Mouse (Mus musculus) spleen, adult 18-20 months (tissue): ENCODE measurements around the gene Umad1.
A peak's percentile ranks its signal among the peaks of the same experiment; 100 is the strongest.

ENCODE experiments used
- DNase-seq, 2 experiments: peaks; one replicate each; pipeline ENCODE4 v3.0.0; 2022; ENCODE audit warnings: mixed read lengths in 2 of 2

Gene Umad1

DNA sequence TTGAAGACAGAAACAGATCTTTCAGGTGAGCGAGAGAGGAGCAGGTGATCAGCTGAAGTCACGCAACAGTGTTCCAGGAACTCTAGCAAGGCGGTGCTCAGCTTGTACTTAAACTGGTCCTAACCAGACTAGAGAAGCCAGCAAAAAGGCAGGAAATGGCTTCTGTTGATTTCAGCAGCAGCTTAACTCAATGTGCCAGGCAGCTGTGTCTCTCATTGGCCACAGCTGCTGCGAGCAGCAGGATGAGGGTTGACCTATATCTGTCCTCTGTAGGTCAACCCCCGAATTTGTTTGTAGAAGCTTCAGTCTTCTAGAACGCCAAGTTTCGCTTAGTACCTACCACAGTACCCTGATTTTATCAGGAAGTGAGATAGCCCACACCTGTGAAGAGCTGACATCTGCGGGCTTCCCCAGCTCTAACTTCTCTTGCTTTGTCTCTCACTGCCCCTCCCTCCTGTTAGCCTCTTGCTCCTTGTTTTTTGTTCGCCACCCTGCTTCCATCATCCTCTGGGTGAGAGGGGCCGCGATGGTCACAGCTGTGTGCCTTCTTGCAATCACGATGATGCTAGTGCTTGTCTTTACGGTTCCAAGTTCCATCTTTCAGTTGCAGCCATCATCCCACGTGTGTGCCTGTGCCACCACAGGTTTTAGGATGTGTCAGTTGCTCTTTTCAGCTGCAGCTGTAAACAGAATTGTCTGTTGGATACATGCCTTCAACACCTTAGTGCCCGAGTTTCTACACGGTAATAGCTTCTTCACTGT lies 226.5 kb downstream of the Umad1 start:
- peak; percentile 50 to 60 for DNase-seq

DNA sequence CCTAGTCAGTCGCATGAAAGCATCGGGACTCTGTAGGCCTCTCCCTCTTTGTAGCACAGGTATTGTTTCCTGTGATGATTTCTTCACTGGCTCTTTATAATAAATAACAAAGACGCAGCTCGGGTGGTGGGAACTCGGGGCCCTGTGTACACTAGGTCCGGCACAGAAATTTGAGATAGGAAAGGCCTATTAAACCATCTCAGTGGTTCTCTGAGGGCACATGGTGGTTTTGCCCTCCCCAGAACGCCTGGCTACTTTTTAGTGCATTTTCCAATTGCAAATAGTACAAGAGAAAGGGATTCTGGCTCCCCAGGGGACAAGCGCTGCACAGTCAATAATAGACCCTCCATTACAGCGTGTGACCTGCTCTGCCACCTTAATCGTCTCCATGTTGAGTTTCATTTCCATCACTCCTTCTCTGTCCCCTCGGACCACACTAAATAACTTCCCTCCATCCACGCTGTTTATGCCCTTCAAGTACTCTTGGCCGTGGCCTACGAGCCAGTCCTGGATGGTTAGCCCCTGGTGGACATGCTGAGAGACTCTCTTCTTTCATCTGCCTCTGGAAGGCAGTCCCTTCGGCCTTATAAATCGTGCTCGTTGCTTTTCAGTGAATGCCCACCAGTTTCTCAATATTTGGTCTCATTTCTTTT lies 227.4 kb downstream of the Umad1 start:
- DNase-seq: no peak

DNA sequence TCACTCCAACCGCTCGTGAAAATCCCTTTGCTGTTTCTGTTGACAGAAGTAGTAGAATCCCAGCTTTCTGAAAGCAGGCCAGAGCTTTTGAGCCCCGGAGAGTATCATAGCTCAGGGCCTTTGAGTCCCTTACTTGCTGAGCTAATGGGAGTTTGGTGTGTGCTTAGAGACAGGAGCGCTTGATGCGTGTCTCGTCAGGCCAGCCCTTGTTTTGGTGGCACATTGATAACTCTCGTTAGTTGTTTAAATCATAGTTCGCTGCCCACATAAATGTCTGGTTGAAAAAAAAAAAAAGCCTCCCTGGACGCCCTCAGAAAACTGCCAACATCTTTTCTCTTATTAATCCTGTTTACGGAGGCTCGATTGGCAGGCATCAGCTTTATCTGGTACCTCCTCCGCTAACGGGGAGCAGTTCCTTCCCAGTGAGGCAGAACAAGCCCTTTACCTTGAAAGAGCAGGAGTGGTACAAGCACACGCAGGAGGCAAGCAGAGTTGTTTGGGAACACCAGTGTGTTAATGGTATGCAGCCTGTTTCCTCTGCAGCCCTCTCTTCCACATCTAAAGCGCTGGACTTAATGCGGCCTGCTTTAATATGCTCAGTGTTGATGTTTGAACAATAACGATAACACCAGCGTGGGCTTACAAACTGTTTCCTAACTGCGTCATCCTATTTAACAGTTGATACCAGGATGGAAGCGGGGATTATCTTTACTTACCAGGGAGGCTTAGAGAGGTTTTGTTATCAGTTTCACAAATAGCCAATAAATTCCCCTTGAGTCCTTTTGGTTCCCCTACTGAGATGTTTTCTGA lies 228.2 kb downstream of the Umad1 start:
- no peak for DNase-seq

DNA sequence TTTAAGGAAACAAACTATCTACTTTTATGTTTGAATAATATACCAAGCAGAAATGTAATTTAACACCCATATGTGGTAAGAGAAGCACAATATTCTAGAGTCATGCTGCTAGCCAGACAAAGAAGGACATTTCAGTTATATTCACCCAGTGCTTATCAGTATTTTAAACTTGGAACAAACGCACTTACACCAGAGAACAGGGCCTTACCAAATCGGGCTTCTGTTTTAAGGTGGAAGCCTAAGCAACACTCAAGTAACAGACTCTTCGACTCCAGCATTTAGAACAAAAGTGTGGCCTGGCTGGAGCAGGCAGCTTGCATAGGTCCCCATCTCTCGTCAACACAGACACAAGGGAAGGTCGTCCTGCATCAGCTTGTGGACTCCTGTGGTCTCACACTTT lies 229.2 kb downstream of the Umad1 start:
- DNase-seq: no peak

DNA sequence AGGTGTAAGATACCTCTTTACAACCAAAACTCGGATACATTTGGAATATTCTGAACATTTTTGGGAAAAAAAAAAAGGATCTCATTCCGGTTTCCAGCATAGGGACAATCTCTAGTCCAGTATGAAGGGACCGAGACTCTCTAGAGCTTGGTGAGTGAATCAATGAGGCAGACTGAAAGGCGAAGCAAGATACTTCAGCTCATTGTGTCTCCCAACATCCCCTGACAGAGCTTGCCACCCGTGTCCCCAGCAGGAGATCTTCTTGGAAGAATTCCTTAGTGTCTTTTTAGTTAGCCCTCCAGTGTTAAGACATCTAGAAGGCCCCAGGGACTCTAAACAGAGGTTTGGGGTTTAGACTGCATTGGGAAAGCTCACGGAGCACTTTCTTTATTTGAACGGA lies 230.2 kb downstream of the Umad1 start:
- no peak for DNase-seq

DNA sequence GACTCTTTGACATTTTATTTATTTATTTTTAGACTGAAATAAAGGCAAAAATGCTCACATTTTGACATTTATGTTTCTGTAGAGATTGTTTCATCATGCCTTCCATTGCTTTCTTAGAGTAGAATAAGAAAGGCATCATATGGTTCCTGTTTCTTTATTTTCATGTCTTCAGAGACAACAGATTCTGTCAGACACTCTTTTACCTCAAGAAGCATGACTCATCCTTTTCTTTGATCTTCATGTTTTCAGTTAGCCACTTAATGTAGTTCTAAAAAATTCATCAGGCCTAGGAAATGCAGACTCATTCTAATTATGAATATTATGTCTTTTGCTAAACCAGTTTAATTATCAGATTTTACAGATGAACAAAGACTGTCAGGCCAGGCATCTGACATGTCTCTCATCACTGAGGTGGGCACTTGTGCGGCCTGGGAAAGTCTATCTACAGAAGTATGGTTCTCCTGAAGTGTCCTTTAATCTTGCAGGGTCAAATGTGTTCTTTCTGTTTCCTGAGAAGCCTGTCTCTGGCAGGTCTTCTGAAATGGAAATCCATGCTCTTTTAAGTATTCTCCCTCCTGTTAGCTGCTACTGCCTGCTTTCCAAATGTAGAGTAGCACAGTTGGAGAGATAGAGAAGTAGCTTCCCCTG lies 231.0 kb downstream of the Umad1 start:
- no peak for DNase-seq

DNA sequence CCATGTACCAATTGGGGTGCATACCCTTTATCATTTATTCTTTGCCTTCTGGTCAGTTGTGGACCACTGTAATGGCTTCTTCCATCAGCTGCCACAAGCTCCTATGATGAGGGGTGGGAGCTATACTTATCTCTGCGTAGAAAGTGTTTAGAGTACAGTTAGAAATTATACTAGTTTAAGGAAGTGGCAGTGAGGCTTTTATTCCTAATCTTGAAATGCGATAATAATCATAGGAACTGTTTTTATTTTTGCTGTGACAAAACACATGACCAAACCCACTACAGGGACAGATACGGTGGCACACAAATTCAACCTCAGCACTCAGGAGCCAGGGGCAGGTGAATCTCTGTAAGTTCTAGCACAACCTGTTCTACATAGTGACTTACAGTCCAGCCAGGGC lies 233.2 kb downstream of the Umad1 start:
- DNase-seq: no peak

DNA sequence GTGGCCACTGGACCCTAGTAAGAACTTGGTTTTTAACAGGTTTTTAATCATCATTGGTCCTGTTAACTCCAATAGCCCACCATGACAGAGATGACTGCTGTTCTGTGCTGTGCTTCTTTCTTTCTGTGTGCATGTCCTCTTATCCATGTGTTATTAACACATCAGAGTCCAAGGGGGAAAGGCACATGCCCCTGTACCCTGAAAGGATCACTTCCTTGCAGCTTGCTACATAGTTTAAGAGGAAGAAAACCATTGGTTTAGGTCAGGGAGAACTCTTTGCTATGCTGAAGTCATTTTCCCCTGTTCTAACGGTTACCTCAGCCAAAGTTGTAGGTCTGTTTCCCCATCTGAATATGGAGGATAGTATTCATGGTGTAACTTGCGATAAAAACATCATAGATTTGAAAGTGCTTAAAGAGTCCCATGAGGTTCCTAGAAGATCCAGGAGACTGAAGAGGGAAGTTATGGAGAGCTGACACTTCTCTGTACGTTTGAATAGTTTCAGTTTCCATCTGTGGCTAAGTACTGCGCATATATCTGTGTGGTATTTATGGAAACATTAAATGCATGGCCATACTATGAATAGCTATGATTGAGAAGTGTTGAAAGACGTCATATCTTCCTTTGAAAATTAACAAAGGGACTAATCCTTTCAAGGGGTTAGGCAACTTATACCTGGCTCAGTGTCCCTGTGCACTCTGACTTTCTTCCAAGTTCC lies 236.2 kb downstream of the Umad1 start:
- no peak for DNase-seq

DNA sequence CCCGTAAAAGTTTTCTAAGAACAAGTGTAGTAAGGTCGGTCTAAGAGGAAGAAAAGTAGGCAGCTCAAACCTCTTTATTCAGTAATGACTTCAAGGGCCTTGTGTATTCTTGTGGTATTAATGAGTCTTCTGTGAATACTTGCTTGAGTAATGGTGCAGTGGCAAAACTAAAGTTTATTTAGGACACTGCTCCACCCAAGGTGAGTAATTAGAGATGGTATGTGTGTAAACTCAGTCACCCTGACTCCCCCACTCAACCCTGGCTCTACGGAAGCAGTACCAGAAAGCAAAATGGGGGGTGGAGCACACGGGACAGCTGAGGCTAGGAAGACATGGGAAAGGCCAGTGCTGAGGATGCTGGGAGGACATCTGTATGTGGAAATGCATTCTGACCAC lies 236.7 kb downstream of the Umad1 start:
- no peak for DNase-seq

DNA sequence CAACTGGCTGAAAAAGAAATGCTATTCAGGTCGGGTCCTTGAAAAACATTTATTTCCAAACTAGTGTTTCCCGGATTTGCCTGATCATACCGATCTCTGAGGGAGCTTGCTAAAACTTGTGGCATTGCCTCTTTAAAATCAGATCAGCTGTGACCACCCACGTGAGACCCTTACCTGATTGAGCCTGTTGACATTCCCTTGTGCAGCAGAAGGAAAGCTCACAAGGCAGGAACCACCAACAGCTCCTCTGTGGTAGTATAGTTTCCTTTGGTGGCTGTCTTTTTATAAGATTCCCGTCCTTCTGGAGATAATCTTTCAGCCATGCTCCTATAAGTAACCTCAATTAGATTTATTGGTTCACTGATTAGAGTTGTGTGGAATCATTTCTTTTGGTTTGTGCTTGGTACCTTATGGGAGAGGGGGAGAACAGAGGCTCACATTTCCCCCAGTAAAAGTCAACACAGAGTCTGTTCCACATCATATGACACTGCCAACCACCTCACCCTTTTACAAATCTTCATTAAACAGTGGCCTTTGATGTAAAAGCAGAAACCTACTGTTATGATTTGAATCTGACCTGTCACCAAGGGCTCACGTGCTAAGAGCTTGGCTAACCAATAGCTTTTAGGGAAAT lies 238.3 kb downstream of the Umad1 start:
- DNase-seq: no peak

DNA sequence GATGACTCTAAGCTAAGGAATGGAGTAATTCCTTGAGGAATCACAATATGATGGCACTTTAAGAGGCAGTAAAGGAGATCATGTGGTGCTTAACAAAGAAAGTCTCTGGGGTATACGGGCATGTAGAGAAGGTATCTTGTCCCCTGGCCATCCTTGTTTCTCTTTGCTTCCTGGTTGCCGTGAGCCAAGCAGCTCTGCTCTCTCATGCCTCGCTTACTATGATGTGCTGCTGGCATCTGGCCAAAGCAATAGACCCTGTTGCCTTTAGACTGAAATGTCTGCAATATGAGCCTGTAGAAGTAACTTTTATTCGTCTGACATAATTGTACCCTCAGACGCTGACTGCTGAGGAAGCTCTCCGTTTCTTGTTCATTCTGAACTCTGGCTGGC lies 238.8 kb downstream of the Umad1 start:
- DNase-seq: no peak

DNA sequence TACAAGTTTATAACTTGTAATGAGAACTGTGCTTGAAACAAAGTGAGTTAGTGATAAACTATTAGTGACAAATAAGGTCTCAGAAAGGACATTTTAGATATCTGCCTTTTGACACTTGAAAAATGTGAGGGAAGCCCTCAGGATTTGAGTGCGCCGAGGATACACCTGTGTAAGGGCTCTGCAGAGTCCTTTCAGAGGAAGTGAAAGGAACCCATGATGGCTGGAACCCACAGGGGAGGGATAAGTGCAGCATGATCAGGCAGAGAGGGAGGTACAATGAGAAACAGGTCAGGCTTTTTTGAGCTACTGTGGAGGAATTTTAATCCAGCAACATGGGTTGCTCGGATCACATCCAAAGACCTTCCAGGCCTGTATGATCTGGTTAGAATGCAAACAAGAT lies 239.9 kb downstream of the Umad1 start:
- no peak for DNase-seq

DNA sequence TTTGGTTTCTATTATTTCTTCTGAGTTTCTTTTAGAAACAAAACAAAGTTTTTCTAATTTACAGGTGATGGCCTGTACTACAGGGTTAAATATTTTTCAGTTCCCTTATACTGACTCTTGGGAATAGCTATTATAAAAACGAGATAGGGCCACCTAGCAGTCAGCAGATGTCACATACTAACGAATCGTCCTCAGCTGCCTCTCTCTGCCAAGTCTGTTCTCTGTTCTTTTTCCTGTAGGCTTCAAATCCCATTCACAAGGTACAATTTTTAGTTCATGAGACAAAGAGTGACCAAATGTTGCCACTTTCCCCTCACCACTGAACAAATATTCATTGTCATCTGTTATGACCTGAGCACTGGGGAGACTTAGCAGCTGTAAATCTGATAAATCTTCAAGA lies 244.9 kb downstream of the Umad1 start:
- DNase-seq: no peak

DNA sequence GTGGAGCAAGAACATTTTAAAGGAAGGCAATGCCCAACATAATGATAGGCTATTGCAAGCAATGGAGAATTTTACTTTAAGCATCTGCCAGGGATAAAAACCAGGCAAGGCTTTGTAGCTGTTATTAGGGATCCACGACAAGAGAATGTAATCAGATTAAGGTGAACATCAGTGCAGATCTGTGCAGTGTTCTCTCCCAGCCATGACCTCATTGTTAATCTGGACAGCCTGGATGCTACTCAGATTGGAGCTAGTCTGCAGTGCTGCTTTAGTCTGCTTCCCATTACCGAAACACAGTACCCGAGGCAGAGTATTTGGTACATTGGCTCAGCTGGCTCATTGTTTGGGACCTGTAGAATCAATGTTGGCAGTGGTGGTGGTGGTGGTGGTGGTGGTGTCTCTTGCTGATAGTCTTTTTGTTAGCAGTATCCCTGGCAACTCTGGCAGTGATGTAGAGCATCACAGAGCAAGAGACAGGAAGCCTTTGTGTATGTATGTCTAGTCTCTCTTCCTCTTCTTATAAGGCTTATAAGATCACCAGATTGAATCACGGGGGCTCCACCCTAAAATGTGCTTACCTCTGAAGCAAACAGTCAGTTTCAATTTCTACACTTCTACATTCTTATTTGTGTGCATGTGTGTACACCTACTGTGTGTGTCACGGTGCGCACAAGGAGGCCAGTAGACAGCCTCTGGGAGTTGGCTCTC lies 245.6 kb downstream of the Umad1 start:
- no peak for DNase-seq

DNA sequence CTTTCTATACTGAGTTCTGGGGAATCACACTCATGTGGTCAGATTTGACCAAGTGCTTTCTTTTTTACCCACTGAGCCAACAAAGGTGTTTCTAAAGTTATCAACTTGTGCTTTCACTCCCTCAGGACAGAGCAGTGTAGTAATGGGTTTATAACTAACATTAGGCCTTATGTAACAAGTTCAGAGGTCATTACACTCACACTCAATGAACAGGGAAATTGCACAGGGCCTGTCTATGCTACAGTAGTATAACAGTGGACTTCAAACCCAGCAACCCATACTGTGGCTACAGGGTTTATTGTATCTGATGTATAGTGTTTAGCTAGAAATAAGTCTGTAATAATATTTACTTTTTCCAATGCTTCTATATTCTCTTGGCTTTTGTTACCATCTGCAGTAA lies 247.5 kb downstream of the Umad1 start:
- no peak for DNase-seq
